Mouse (Mus musculus) hindbrain, embryonic 10.5 days (tissue): ENCODE measurements around the gene Elovl3. TPM values are rescaled to one million over a fixed set of nuclear protein-coding genes. Genes with fewer than 3 reads are reported as not detected.

Experiments used
- DNase-seq: peaks from one replicate; pipeline ENCODE4 v3.0.0-alpha.2; 2017; ENCODE audit warnings: low spot score
- H3K27ac ChIP-seq: fragments of 300-500 bp; sonication (generic); 2 replicates; pipeline ENCODE4 v1.5.1; 2016; ENCODE audit warnings: mild to moderate bottlenecking, moderate library complexity
- H3K27me3 ChIP-seq: fragments of 300-500 bp; sonication (generic); 2 replicates; pipeline ENCODE4 v1.6.1; 2016; ENCODE audit warnings: mild to moderate bottlenecking; ENCODE audit not compliant: poor library complexity, insufficient read depth, severe bottlenecking
- H3K36me3 ChIP-seq: fragments of 300-500 bp; sonication (generic); 2 replicates; pipeline ENCODE4 v1.6.1; 2016; ENCODE audit warnings: mild to moderate bottlenecking, moderate library complexity
- H3K4me1 ChIP-seq: fragments of 300-500 bp; sonication (generic); replicated peaks from 2 replicates; pipeline ENCODE4 v1.6.1; 2016; ENCODE audit warnings: mild to moderate bottlenecking
- H3K4me3 ChIP-seq: fragments of 300-500 bp; sonication (generic); 2 replicates; pipeline ENCODE4 v1.5.1; 2016; ENCODE audit warnings: mild to moderate bottlenecking, moderate library complexity
- H3K9me3 ChIP-seq: fragments of 300-500 bp; sonication (generic); 2 replicates; pipeline ENCODE4 v1.6.1; 2016; ENCODE audit warnings: mild to moderate bottlenecking, moderate library complexity
- WGBS: fragments of 180-500 bp; shearing (Covaris S2); methylation state at CpG from one replicate; pipeline ENCODE4 v1.1.7; 2016; 5-methylcytosine and 5-hydroxymethylcytosine counted together
- polyA plus RNA-seq: library from polyadenylated mRNA; unstranded; fragments of >200 nt; fragmentation: Nextera tagmentation; extraction: Ambion mirVana; gene quantifications from 2 replicates; pipeline ENCODE4 v1.2.1, GENCODE M21; 2016

Gene Elovl3
- polyA plus RNA-seq, result not detected in 2 replicates

DNA sequence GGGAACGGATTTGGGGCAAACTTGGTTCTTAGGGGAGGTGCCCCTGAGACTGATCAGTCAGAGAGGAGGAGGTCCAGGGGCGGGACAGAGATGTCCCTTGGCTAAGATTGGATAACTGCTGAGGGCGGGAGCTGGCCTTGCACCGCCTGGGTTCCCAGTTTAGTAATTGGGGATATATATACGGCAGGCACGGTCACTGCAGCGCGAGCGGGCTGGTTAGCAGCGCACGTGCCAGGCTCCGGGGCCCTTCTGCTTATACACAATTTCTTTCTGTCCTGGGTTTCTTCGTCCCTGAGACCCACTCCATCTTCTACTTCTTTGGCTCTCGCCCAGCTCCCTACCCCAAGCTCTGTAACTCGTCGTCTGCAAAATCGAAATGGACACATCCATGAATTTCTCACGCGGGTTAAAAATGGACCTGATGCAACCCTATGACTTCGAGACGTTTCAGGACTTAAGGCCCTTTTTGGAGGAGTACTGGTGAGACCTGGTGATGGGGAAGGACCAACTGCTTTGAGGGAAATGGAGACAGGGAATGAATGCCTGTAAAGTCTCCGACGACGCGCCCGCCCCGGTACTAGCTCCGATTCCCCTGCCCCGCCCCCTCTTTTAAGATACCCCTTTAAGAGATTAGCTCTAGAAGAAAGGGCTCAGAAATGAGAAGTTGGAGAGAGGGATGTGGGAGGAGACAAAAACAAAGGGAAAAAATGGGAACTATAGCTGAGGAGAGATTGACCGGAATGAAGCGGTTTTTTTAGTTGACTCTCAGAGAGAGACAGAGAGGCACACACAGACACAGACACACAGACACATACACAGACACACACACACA is at the start of gene Elovl3:
Gene Elovl3 (plus strand): TSS at position 204 of the 832 bp plus-strand sequence.
- Histone ChIP-seq H3K27me3 (peaks cover 76% of the 10 kb centered on the region), H3K27ac (no peak within 1 kb of the TSS), H3K4me1 (peaks cover 30% of the 10 kb centered on the region), H3K4me3 (peak within 1 kb of the TSS; percentile 30), H3K36me3 (no peaks in the 10 kb centered on the region), H3K9me3 (no peaks in the 10 kb centered on the region)
- 3% methylated on average over 31 of the region's 31 CpGs for WGBS
- DNase-seq, result no peak

DNA sequence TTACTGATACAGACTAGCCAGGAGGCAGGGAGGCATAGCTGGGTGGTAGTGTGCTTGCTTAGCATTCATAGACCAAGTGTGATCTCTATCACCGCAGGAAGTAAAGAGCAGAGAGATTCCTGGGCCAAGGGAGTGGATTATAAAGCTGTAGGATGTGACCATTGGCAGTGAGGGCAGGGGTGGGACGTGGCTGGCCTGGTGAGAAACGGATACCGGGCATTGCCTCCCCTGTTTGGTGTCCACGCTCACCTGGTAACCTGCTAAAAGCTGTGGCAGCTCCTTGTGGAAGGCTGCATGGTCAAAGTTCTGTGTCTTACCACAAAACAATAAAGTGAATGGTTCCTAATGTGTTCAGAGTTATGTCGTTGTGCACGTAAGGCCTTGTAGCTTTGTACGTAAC is 46.5 kb upstream of the Elovl3 start:
- H3K27me3 ChIP-seq, result no peaks in the 10 kb centered on the region
- H3K4me3 ChIP-seq, result no peak overlapping the region
- DNase-seq, result no peak
- no peak overlapping the region for H3K27ac ChIP-seq
- H3K36me3 ChIP-seq, result peaks cover 65% of the 10 kb centered on the region
- H3K4me1 ChIP-seq, result no peaks in the 10 kb centered on the region
- WGBS, result 95% methylated on average over 8 of the region's 8 CpGs
- H3K9me3 ChIP-seq, result no peaks in the 10 kb centered on the region

DNA sequence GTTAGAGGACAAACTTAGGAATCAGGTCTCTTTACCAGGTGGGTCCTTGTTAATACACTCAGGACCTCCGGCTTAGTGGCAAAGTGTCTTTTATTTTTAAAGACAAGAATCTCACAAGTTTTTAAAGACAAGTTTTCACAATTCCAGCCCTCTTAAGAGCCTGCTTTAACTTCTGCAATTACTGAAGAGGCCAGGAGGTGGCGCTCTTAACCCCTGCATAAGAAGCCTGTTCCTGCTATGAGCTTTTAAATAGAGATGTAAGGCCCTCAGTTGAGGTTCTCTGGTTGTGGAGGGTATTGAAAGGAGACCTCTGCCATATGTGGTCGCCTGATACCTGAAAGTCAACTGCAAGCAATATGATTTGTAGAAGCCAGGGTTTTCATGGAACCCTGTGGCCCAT is 45.4 kb upstream of the Elovl3 start:
- no peaks in the 10 kb centered on the region for H3K4me1 ChIP-seq
- no peak overlapping the region for H3K4me3 ChIP-seq
- no peaks in the 10 kb centered on the region for H3K27me3 ChIP-seq
- 55% methylated on average over 3 of the region's 3 CpGs for WGBS
- DNase-seq, result peak; percentile 53
- no peaks in the 10 kb centered on the region for H3K9me3 ChIP-seq
- peaks cover 53% of the 10 kb centered on the region for H3K36me3 ChIP-seq
- no peak overlapping the region for H3K27ac ChIP-seq

DNA sequence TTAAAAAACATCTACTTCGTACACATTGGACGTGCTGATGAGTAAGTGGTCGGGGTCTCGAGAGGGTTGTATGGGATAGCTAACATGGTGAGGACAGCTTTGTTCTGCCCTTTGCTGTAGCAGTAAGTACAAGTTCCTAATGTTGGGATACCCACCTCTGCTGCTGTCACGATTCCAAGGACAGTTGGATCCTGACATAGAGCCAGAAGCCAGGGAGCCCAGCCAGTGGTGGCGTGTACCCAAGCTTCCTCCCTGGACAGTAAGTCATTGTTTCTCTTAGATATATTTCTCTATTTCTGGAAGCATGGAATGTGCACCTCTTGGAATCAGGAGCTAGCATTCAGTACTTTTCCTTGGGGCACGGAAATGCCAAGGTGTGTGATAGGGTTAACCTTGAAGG is 43.8 kb upstream of the Elovl3 start:
- WGBS, result 88% methylated on average over 7 of the region's 7 CpGs

DNA sequence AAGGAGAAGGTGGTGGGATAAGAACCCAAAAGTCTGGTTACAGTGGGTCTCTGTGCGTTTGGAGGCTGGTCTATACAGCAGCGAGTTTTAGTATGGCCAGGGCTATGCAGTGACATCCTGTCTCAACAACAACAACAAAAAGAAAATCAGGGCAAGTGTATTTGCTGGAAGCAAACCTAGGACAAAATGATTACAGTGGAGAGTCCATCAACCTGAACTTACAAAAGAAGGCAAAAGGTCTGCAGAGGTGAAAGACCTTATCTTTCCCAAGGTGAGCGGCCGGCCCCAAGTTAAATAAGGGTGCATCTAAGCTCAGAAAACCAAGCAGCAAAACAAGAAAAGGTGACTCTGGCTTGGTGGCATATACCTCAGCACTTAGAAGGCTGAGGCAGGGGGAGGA is 40.1 kb upstream of the Elovl3 start:
- no peak for DNase-seq
- Histone ChIP-seq H3K27me3 (no peaks in the 10 kb centered on the region), H3K36me3 (peaks cover under 1% of the 10 kb centered on the region; the same call in 1 of the 2 replicates), H3K9me3 (peaks cover 2% of the 10 kb centered on the region; the same call in 1 of the 2 replicates), H3K4me1 (no peaks in the 10 kb centered on the region), H3K4me3 (no peak overlapping the region), H3K27ac (no peak overlapping the region)
- WGBS, result 87% methylated on average over 4 of the region's 4 CpGs

More for the DNA sequence above, 43.8 kb upstream of the Elovl3 start:
- Histone ChIP-seq H3K9me3 (no peaks in the 10 kb centered on the region), H3K4me3 (no peak overlapping the region), H3K36me3 (peaks cover 38% of the 10 kb centered on the region), H3K27ac (no peak overlapping the region), H3K4me1 (no peaks in the 10 kb centered on the region), H3K27me3 (no peaks in the 10 kb centered on the region)
- DNase-seq, result no peak

DNA sequence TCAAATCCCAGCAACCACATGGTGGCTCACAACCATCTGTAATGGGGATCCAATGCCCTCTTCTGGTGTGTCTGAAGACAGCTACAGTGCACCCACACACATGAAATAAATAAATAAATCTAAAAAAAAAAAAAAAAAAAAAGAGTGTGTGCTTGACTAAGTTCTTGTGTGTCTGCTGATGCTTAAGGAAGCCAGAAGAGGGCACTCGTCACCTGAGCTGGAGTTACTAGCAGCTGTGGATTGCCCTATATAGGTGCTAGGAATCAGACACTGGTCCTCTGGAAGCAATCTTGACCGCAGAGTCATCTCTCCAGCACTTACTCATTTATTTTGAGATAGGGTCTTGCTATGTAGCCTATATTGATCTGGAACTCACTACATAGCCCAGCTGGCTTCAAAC is 37.6 kb upstream of the Elovl3 start:
- no peak overlapping the region for H3K27ac ChIP-seq
- no peaks in the 10 kb centered on the region for H3K4me1 ChIP-seq
- DNase-seq, result no peak
- peaks cover 2% of the 10 kb centered on the region; the same call in 1 of the 2 replicates for H3K9me3 ChIP-seq
- H3K36me3 ChIP-seq, result no peaks in the 10 kb centered on the region
- H3K27me3 ChIP-seq, result no peaks in the 10 kb centered on the region
- whole genome bisulfite sequencing, result 96% methylated on average over 2 of the region's 2 CpGs
- no peak overlapping the region for H3K4me3 ChIP-seq

DNA sequence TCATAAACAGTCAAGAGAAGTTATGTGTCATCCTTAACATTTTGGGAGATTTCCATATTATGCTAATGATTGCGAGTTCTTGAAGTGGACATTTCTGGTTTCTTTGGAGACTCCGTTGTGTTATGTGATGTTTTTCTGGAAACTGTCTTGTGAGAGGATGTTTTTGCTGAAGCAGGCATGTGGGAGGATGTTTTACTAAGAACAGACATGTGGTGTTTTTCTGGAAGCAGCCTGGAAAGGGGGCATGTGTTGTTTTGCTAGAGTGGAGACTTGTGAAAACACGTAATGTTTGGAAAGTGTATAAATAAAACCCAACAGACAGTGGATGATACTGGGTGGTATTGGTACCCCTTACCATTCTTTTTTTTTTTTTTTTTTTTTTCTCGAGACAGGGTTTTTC is 36.4 kb upstream of the Elovl3 start:
- no peak overlapping the region for H3K4me3 ChIP-seq
- no peaks in the 10 kb centered on the region for H3K36me3 ChIP-seq
- H3K4me1 ChIP-seq, result no peaks in the 10 kb centered on the region
- no peak overlapping the region for H3K27ac ChIP-seq
- H3K27me3 ChIP-seq, result no peaks in the 10 kb centered on the region
- peaks cover 2% of the 10 kb centered on the region; the same call in 1 of the 2 replicates for H3K9me3 ChIP-seq
- no peak for DNase-seq
- WGBS, result 88% methylated on average over 4 of the region's 4 CpGs

DNA sequence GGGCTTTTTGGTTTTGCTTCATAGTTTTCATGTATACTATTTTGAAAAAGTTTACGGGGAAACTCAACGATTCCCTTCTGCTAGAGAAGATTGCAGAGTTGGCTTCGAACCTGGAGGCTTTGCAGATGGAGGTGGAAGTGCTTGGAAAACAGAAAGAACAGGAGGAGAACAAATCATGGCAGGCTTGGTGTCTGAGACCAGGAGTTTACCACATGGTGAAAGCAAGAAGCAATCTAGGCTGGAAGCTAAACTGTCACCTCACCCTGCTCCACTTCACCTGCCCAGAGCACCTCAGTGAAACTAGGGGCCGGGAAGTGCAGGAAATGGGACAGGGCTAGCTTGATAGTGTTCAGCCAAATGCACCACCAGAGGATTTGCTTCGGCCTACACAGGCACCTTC is 35.3 kb upstream of the Elovl3 start:
- no peak for DNase-seq
- Histone ChIP-seq H3K27ac (no peak overlapping the region), H3K27me3 (no peaks in the 10 kb centered on the region), H3K36me3 (no peaks in the 10 kb centered on the region), H3K4me1 (no peaks in the 10 kb centered on the region), H3K9me3 (peaks cover 2% of the 10 kb centered on the region; the same call in 1 of the 2 replicates), H3K4me3 (no peak overlapping the region)
- WGBS, result 91% methylated on average over 5 of the region's 5 CpGs

DNA sequence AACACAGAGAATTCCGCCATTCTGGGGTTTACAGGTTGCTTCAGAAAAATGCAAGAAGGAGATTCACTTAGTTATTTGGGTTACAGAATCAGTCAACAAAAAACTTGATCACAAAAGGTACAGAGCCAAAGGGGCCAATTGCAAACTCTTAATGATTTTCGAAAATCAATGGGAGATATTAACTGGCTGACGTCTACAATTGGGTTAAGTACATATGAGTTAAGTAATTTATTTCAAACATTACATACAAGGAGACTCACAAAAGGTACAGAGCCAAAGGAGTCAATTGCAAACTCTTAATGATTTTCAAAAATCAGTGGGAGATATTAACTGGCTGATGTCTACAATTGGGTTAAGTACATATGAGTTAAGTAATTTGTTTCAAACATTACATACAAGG is 32.1 kb upstream of the Elovl3 start:
- H3K9me3 ChIP-seq, result no peaks in the 10 kb centered on the region
- WGBS, result 92% methylated on average over 3 of the region's 3 CpGs

DNA sequence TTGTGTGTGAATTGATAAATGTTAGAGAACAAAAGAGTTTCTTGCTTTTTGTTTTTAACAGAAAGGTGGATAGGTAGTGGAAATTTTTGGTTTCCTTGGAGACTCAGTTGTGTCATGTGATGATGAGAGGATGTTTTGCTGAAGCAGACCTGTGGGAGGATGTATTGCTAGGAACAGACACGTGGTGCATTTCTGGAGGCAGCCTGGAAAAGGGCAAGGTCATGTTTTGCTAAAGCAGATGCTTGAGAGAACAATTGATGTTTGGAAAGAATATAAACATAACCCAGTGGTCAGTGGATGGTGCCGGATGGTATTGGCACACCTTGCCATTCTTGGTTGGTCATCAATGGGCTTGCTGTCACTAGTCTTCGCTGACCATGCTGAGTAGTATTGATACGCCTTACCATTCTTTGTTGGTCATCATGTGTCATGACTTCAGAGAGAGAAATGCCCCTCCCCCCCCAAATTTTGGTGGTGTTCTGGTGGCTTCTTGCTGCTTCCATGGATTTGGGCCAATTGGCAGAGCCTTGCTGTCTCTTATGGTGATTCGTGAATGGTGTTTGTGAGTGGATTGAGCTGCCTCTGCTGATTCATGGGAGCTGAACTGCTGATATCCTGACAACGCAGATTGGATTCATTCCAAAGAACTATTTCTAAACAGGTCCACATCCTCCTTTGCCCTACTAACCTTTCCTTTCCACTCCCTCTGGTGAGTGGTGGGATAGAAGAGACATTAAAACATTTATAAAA is 28.1 kb upstream of the Elovl3 start:
- H3K27me3 ChIP-seq, result no peaks in the 10 kb centered on the region
- H3K4me1 ChIP-seq, result no peaks in the 10 kb centered on the region
- no peak overlapping the region for H3K4me3 ChIP-seq
- no peaks in the 10 kb centered on the region for H3K9me3 ChIP-seq
- no peaks in the 10 kb centered on the region for H3K36me3 ChIP-seq
- no peak for DNase-seq
- WGBS, result 90% methylated on average over 6 of the region's 6 CpGs
- H3K27ac ChIP-seq, result no peak overlapping the region

More for the DNA sequence above, 32.1 kb upstream of the Elovl3 start:
- H3K4me1 ChIP-seq, result no peaks in the 10 kb centered on the region
- H3K27me3 ChIP-seq, result no peaks in the 10 kb centered on the region
- no peak for DNase-seq
- no peak overlapping the region for H3K4me3 ChIP-seq
- no peak overlapping the region for H3K27ac ChIP-seq
- H3K36me3 ChIP-seq, result no peaks in the 10 kb centered on the region

DNA sequence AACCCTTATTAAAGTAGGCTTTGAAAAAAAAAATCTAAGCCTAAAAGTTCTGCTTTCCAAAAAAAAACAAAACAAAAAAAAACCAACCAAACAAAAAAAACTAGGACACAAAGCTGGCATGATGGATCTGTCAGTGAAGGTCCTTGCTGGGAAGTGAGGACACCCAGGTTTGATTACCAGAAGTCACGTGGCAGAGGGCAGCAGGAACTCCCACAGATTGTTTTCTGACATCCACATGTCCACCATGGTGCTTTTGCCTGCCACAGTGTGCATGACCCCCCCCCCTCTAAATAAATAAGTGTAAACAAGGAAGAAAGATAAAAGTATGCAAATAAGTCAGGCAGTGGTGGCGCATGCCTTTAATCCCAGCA is 27.5 kb upstream of the Elovl3 start:
- Histone ChIP-seq H3K9me3 (no peaks in the 10 kb centered on the region), H3K27me3 (no peaks in the 10 kb centered on the region), H3K27ac (no peak overlapping the region), H3K4me3 (no peak overlapping the region), H3K36me3 (no peaks in the 10 kb centered on the region), H3K4me1 (no peaks in the 10 kb centered on the region)
- DNase-seq, result no peak
- 76% methylated on average over 2 of the region's 2 CpGs for whole genome bisulfite sequencing

DNA sequence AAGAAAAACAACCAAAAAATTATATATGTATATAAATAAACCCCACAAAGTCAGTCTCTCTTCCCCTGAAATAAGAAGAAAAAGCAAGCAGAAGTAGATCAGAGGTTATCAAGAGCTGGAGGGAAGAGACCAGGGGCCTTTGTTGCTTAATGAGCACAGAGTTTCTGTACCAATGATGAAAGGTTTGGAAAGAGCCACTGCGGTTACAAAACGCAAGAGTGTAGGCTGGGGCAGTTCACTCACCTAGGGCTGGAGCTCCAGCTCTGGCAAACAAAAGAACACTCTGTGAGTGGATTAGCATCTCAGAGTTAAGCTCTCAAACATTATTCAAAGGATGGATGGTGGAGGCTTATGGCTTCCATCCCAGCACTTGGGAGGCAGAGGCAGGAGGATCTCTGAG is 21.5 kb upstream of the Elovl3 start:
- DNase-seq, result no peak
- 90% methylated on average over 2 of the region's 2 CpGs for WGBS
- no peak overlapping the region for H3K4me3 ChIP-seq

DNA sequence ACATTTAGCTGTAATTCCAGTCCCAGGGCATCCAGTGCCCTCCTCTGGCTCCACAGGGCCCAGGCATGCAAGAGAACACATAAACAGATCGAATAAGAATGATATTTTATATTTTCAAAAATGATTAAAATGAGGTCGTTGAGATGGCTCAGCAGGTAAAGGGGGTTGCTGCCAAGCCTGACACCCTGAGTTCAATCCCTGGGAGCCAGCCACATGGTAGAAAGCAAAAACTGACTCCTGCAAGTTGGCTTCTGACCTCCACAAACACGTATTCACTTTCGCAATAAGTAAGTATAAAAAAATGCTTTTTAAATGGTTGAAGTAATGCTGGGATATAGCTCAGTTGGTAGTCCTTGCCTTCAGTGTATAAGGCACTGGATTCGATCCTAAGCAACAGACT is 20.9 kb upstream of the Elovl3 start:
- Histone ChIP-seq H3K27me3 (no peaks in the 10 kb centered on the region), H3K4me1 (no peaks in the 10 kb centered on the region), H3K36me3 (no peaks in the 10 kb centered on the region), H3K9me3 (no peaks in the 10 kb centered on the region), H3K4me3 (no peak overlapping the region), H3K27ac (no peak overlapping the region)
- WGBS, result 87% methylated on average over 5 of the region's 5 CpGs
- DNase-seq, result no peak

More for the DNA sequence above, 21.5 kb upstream of the Elovl3 start:
- no peaks in the 10 kb centered on the region for H3K4me1 ChIP-seq
- H3K9me3 ChIP-seq, result no peaks in the 10 kb centered on the region
- no peaks in the 10 kb centered on the region for H3K36me3 ChIP-seq
- no peak overlapping the region for H3K27ac ChIP-seq
- H3K27me3 ChIP-seq, result no peaks in the 10 kb centered on the region
